Mouse (Mus musculus) yolk sac, embryonic 10.5 days (tissue): ENCODE results near the gene Kbtbd3.

Experiments
- DNase-seq: peaks from one replicate; pipeline ENCODE4 v3.0.0-alpha.2; 2017; ENCODE audit warnings: low spot score

Gene Kbtbd3

GRCm38 (mm10) chr9:4309351-4310085 is at the start of gene Kbtbd3, which contains the start of gene Aasdhppt:
Gene Kbtbd3, plus strand, starts transcription at chr9:4309833.
Gene Aasdhppt, minus strand, starts transcription at chr9:4309471.
- peak; percentile 99 for DNase-seq

GRCm38 (mm10) chr9:4259841-4260745 is 49.5 kb upstream of the Kbtbd3 start:
- peak; percentile 51 for DNase-seq

- DNase-seq: no peak
These were observed 48.9 kb upstream of the Kbtbd3 start for GRCm38 (mm10) chr9:4260746-4261090.

- DNase-seq: no peak
These were observed 42.8 kb upstream of the Kbtbd3 start for GRCm38 (mm10) chr9:4266881-4267280.

GRCm38 (mm10) chr9:4283850-4284249 is 25.8 kb upstream of the Kbtbd3 start:
- no peak for DNase-seq

GRCm38 (mm10) chr9:4300466-4300865 is 9.2 kb upstream of the Kbtbd3 start:
- no peak for DNase-seq

- DNase-seq: no peak
These were observed 4.8 kb upstream of the Kbtbd3 start for GRCm38 (mm10) chr9:4304867-4305266.

- DNase-seq: no peak
These were observed 844 bp upstream of the Kbtbd3 start for GRCm38 (mm10) chr9:4308628-4309350.

- no peak for DNase-seq
These were observed 1.1 kb downstream of the Kbtbd3 start for GRCm38 (mm10) chr9:4310706-4311105.

GRCm38 (mm10) chr9:4311162-4311561 is 1.5 kb downstream of the Kbtbd3 start:
- DNase-seq: no peak

GRCm38 (mm10) chr9:4313946-4314345 is 4.3 kb downstream of the Kbtbd3 start:
- no peak for DNase-seq

GRCm38 (mm10) chr9:4315746-4316145 is 6.1 kb downstream of the Kbtbd3 start:
- DNase-seq: no peak

- no peak for DNase-seq
These were observed 9.5 kb downstream of the Kbtbd3 start for GRCm38 (mm10) chr9:4318939-4319721.

GRCm38 (mm10) chr9:4353163-4353562 is 43.5 kb downstream of the Kbtbd3 start:
- no peak for DNase-seq

GRCm38 (mm10) chr9:4375828-4376639 is 66.4 kb downstream of the Kbtbd3 start, which contains the start of gene Msantd4:
Gene Msantd4, plus strand, starts transcription at chr9:4376562.
- DNase-seq: peak; percentile 97

GRCm38 (mm10) chr9:4376640-4377120 is 67.0 kb downstream of the Kbtbd3 start:
- DNase-seq: no peak
